Mouse (Mus musculus) ES-Bruce4 (cell line): ENCODE results near the gene Auts2.

ENCODE experiments used
- CTCF ChIP-seq: IDR thresholded peaks from one replicate; pipeline ENCODE4 v1.8.1; 2011; ENCODE audit warnings: low read depth, low read length
- EP300 ChIP-seq: IDR thresholded peaks from 2 replicates; pipeline ENCODE4 v1.6.1; 2011; ENCODE audit warnings: low read depth, low read length; ENCODE audit not compliant: insufficient read depth
- POLR2A ChIP-seq: IDR thresholded peaks from one replicate; pipeline ENCODE4 v1.8.1; 2011; ENCODE audit warnings: low read length; ENCODE audit not compliant: insufficient read depth

- peak; percentile 84 for TF ChIP-seq CTCF
- TF ChIP-seq POLR2A, result no peak
- no peak for TF ChIP-seq EP300
Measured at GRCm38 (mm10) chr5:132060116-132060515, 483.0 kb downstream of the Auts2 start.
